Mouse (Mus musculus) ES-E14 (cell line): ENCODE results near the gene Gcsam.

Source experiments
- CHD2 ChIP-seq: IDR thresholded peaks from 2 replicates; pipeline ENCODE4 v1.6.1; 2014; ENCODE audit warnings: mild to moderate bottlenecking, low read depth, low read length, inconsistent platforms
- HCFC1 ChIP-seq: IDR thresholded peaks from 2 replicates; pipeline ENCODE4 v1.6.1; 2012; ENCODE audit warnings: low read length, inconsistent platforms, borderline replicate concordance; ENCODE audit not compliant: insufficient read depth
- MAFK ChIP-seq: IDR thresholded peaks from 2 replicates; pipeline ENCODE4 v1.6.1; 2014; ENCODE audit warnings: mild to moderate bottlenecking, low read depth, low read length, inconsistent platforms; ENCODE audit not compliant: insufficient read depth
- ZC3H11A ChIP-seq: IDR thresholded peaks from 2 replicates; pipeline ENCODE4 v1.6.1; 2012; ENCODE audit warnings: low read depth, mild to moderate bottlenecking, inconsistent platforms, low read length, borderline replicate concordance
- ZNF384 ChIP-seq: IDR thresholded peaks from 2 replicates; pipeline ENCODE4 v1.6.1; 2012; ENCODE audit warnings: low read depth, low read length, inconsistent platforms

DNA sequence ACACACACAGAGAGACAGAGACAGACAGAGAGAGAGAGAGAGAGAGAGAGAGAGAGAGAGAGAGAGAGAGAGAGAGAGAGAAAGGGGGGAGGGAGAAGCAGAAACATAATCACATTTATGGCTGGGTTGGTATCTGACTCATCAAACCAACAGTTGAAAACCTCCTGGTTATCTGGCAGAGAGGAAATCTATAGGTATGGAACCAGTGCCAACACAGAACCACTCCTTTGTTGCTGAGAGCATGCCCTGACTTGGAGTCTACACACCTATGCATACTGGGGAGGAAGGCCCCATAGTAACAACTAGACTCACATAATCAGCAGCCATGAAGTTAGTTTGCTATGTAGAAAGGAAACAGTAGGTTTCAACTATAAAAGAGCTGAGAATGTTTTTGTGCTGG, 52.2 kb downstream of the Gcsam start:
- TF ChIP-seq HCFC1 (no peak), MAFK (no peak), ZNF384 (no peak), CHD2 (no peak), ZC3H11A (no peak)
